Mouse (Mus musculus): ENCODE data around the gene Utf1. TPM values are rescaled to one million over a fixed set of nuclear protein-coding genes. Genes with fewer than 3 reads are reported as not detected.
A peak's percentile ranks its signal among the peaks of the same experiment; 100 is the strongest.

Utf1 gene
- polyA plus RNA-seq, 1 experiment: 2.1 TPM

- H3K4me3 ChIP-seq (ENCODE audit: control insufficient read depth, low read depth, low read length): no peak overlapping the region
- H3K27me3 ChIP-seq (ENCODE audit: control insufficient read depth, insufficient read depth, low read length): no peaks in the 10 kb centered on the region
- H3K36me3 ChIP-seq (ENCODE audit: control insufficient read depth, insufficient read depth, low read length): no peaks in the 10 kb centered on the region
- TF ChIP-seq POLR2A (IDR thresholded peaks at IDR 0.05; ENCODE audit: control insufficient read depth, low read depth, low read length) (no peak), CTCF (IDR thresholded peaks at IDR 0.05; ENCODE audit: control insufficient read depth, insufficient read depth, insufficient replicate concordance, low read depth, low read length) (no peak)
- peaks cover 1% of the 10 kb centered on the region for H3K4me1 ChIP-seq (ENCODE audit: control insufficient read depth, insufficient read depth, low read length)
- H3K27ac ChIP-seq (ENCODE audit: control insufficient read depth, insufficient read depth, low read depth, low read length): no peak overlapping the region
Observed at GRCm38 (mm10) chr7:139900896-139901295, 42.7 kb upstream of the Utf1 start.

GRCm38 (mm10) chr7:139901981-139902380 is 41.6 kb upstream of the Utf1 start:
- Histone ChIP-seq H3K4me1 (ENCODE audit: control insufficient read depth, insufficient read depth, low read length) (peaks cover 2% of the 10 kb centered on the region), H3K4me3 (ENCODE audit: control insufficient read depth, low read depth, low read length) (no peak overlapping the region), H3K27me3 (ENCODE audit: control insufficient read depth, insufficient read depth, low read length) (no peaks in the 10 kb centered on the region), H3K36me3 (ENCODE audit: control insufficient read depth, insufficient read depth, low read length) (no peaks in the 10 kb centered on the region), H3K27ac (ENCODE audit: control insufficient read depth, insufficient read depth, low read depth, low read length) (no peak overlapping the region)
- TF ChIP-seq CTCF (IDR thresholded peaks at IDR 0.05; ENCODE audit: control insufficient read depth, insufficient read depth, insufficient replicate concordance, low read depth, low read length): no peak

GRCm38 (mm10) chr7:139905261-139905660 is 38.3 kb upstream of the Utf1 start:
- Histone ChIP-seq H3K4me1 (ENCODE audit: control insufficient read depth, insufficient read depth, low read length) (peaks cover 2% of the 10 kb centered on the region), H3K27ac (ENCODE audit: control insufficient read depth, insufficient read depth, low read depth, low read length) (no peak overlapping the region; the same call in 1 of the 2 replicates), H3K36me3 (ENCODE audit: control insufficient read depth, insufficient read depth, low read length) (no peaks in the 10 kb centered on the region), H3K27me3 (ENCODE audit: control insufficient read depth, insufficient read depth, low read length) (no peaks in the 10 kb centered on the region), H3K4me3 (ENCODE audit: control insufficient read depth, low read depth, low read length) (no peak overlapping the region)
- TF ChIP-seq CTCF (IDR thresholded peaks at IDR 0.05; ENCODE audit: control insufficient read depth, insufficient read depth, insufficient replicate concordance, low read depth, low read length) (no peak), POLR2A (IDR thresholded peaks at IDR 0.05; ENCODE audit: control insufficient read depth, low read depth, low read length) (no peak)

DNA sequence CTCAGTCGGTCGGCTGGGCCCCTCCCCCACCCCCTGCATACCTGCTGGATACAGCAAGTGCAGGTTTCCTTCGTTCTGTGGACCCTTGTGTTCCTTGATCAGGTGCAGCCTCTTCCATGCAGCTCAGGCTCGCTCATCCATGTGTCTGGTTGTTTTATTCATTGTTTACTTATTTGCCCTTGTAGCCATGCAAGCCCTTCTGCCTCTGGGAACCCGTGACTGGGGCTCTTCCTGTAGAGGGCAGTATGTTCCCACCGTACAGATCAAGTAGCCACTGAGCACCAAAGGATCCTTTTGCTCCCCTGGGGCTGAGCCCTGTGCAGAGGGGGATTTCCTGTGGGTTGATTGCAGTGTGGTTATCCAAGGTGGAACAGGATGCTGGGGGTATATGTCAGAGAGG is 37.9 kb upstream of the Utf1 start:
- peaks cover 2% of the 10 kb centered on the region for H3K4me1 ChIP-seq (ENCODE audit: control insufficient read depth, insufficient read depth, low read length)
- no peak overlapping the region for H3K4me3 ChIP-seq (ENCODE audit: control insufficient read depth, low read depth, low read length)
- no peaks in the 10 kb centered on the region for H3K27me3 ChIP-seq (ENCODE audit: control insufficient read depth, insufficient read depth, low read length)
- TF ChIP-seq CTCF (IDR thresholded peaks at IDR 0.05; ENCODE audit: control insufficient read depth, insufficient read depth, insufficient replicate concordance, low read depth, low read length) (peak; percentile 24; the same call in 1 of the 2 replicates), POLR2A (IDR thresholded peaks at IDR 0.05; ENCODE audit: control insufficient read depth, low read depth, low read length) (no peak)
- H3K27ac ChIP-seq (ENCODE audit: control insufficient read depth, insufficient read depth, low read depth, low read length): no peak overlapping the region
- H3K36me3 ChIP-seq (ENCODE audit: control insufficient read depth, insufficient read depth, low read length): no peaks in the 10 kb centered on the region

GRCm38 (mm10) chr7:139908176-139908575 is 35.4 kb upstream of the Utf1 start:
- TF ChIP-seq CTCF (IDR thresholded peaks at IDR 0.05; ENCODE audit: control insufficient read depth, insufficient read depth, insufficient replicate concordance, low read depth, low read length): no peak
- TF ChIP-seq POLR2A (IDR thresholded peaks at IDR 0.05; ENCODE audit: control insufficient read depth, low read depth, low read length): no peak
- Histone ChIP-seq H3K36me3 (ENCODE audit: control insufficient read depth, insufficient read depth, low read length) (no peaks in the 10 kb centered on the region), H3K4me1 (ENCODE audit: control insufficient read depth, insufficient read depth, low read length) (peaks cover 2% of the 10 kb centered on the region), H3K27ac (ENCODE audit: control insufficient read depth, insufficient read depth, low read depth, low read length) (no peak overlapping the region), H3K27me3 (ENCODE audit: control insufficient read depth, insufficient read depth, low read length) (no peaks in the 10 kb centered on the region), H3K4me3 (ENCODE audit: control insufficient read depth, low read depth, low read length) (no peak overlapping the region)

DNA sequence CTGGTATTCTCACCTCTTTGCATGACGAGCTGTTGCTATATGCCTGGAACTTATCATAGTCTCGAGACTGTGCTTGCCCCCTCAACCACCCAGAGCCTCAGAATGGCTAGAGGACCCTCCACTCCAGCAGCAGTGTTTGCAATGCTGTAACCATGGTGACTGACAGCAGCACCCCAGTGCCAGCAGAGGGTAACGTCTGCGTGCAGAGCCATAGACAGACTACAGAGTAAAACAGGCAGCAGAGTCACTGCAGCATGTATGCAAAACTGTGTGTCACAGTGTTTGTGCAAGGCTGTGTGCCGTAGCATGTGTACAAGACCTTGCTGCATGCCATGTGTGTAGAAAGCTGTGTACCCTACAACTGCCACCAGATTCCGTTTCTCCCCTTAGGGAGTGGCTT is 34.1 kb upstream of the Utf1 start:
- H3K36me3 ChIP-seq (ENCODE audit: control insufficient read depth, insufficient read depth, low read length): no peaks in the 10 kb centered on the region
- H3K27me3 ChIP-seq (ENCODE audit: control insufficient read depth, insufficient read depth, low read length): no peaks in the 10 kb centered on the region; the same call in 1 of the 2 replicates
- no peak overlapping the region for H3K4me3 ChIP-seq (ENCODE audit: control insufficient read depth, low read depth, low read length)
- H3K4me1 ChIP-seq (ENCODE audit: control insufficient read depth, insufficient read depth, low read length): peaks cover 6% of the 10 kb centered on the region
- TF ChIP-seq CTCF (IDR thresholded peaks at IDR 0.05; ENCODE audit: control insufficient read depth, insufficient read depth, insufficient replicate concordance, low read depth, low read length) (no peak), POLR2A (IDR thresholded peaks at IDR 0.05; ENCODE audit: control insufficient read depth, low read depth, low read length) (no peak)
- no peak overlapping the region for H3K27ac ChIP-seq (ENCODE audit: control insufficient read depth, insufficient read depth, low read depth, low read length)

- Histone ChIP-seq H3K4me1 (ENCODE audit: control insufficient read depth, insufficient read depth, low read length) (peaks cover 8% of the 10 kb centered on the region), H3K27me3 (ENCODE audit: control insufficient read depth, insufficient read depth, low read length) (no peaks in the 10 kb centered on the region; the same call in 1 of the 2 replicates), H3K36me3 (ENCODE audit: control insufficient read depth, insufficient read depth, low read length) (no peaks in the 10 kb centered on the region), H3K4me3 (ENCODE audit: control insufficient read depth, low read depth, low read length) (no peak overlapping the region), H3K27ac (ENCODE audit: control insufficient read depth, insufficient read depth, low read depth, low read length) (no peak overlapping the region)
- TF ChIP-seq CTCF (IDR thresholded peaks at IDR 0.05; ENCODE audit: control insufficient read depth, insufficient read depth, insufficient replicate concordance, low read depth, low read length) (no peak), POLR2A (IDR thresholded peaks at IDR 0.05; ENCODE audit: control insufficient read depth, low read depth, low read length) (no peak)
Observed at GRCm38 (mm10) chr7:139910204-139910835, 33.3 kb upstream of the Utf1 start.
